Comparison of ENCODE assay signal across 11 mouse cellular contexts in genomic region chr11:36334100-36334735, GRCm38 (mm10).
A peak's percentile ranks its signal among the peaks of the same experiment; 100 is the strongest.
DNase-seq lines count a peak whose midpoint lies in the region; ATAC-seq and TF ChIP-seq lines count a peak whose summit lies in the region.
"Had no signal": no experiment of that assay in that cellular context is flagged by ENCODE, and none has a peak within 500 bp of the region (broad histone marks: within the 10 kb centered on the region; RNA-seq: fewer than 3 reads in every experiment).

No protein-coding gene starts in this region.

- WGBS in heart, embryonic 12.5 days: 3% methylated on average over 7 of the region's 7 CpGs
- WGBS in heart, adult 2 months: 5% methylated on average over 7 of the region's 7 CpGs
- 4% methylated on average over 7 of the region's 7 CpGs for WGBS in forebrain, embryonic 13.5 days
- WGBS in midbrain, embryonic 10.5 days: 14% methylated on average over 7 of the region's 7 CpGs

- no peaks in the 10 kb centered on the region for H3K9me3 ChIP-seq in heart, embryonic 12.5 days (replicated peaks)
- no peaks in the 10 kb centered on the region for H3K9me3 ChIP-seq in forebrain, embryonic 13.5 days (replicated peaks)
- H3K9me3 ChIP-seq in midbrain, embryonic 10.5 days (replicated peaks): no peaks in the 10 kb centered on the region
- H3K9me3 ChIP-seq: lung, embryonic 15.5 days; neural tube, embryonic 12.5 days had no signal

- intact Hi-C loops in heart, adult 2 months (cut with DNase I): no loop called here
- intact Hi-C loops in heart, postnatal 36 days (cut with DNase I): no loop called here

- H3K4me1 ChIP-seq in heart, embryonic 12.5 days (replicated peaks): peaks cover 16% of the 10 kb centered on the region
- H3K4me1 ChIP-seq in heart, adult 2 months (ENCODE audit: control insufficient read depth, insufficient read depth, low read length): no peaks in the 10 kb centered on the region
- H3K4me1 ChIP-seq in forebrain, embryonic 13.5 days: peaks cover 43% of the 10 kb centered on the region
- peaks cover 33% of the 10 kb centered on the region for H3K4me1 ChIP-seq in midbrain, embryonic 10.5 days
- H3K4me1 ChIP-seq: lung, embryonic 15.5 days had no signal

- no peaks in the 10 kb centered on the region for H3K36me3 ChIP-seq in heart, embryonic 12.5 days
- H3K36me3 ChIP-seq in heart, adult 2 months (ENCODE audit: control insufficient read depth, insufficient read depth, low read length): no peaks in the 10 kb centered on the region
- H3K36me3 ChIP-seq in forebrain, embryonic 13.5 days (ENCODE audit: poor library complexity, severe bottlenecking): no peaks in the 10 kb centered on the region
- H3K36me3 ChIP-seq in midbrain, embryonic 10.5 days: no peaks in the 10 kb centered on the region
- H3K36me3 ChIP-seq: lung, embryonic 15.5 days; neural tube, embryonic 12.5 days had no signal

- no peak overlapping the region for H3K4me3 ChIP-seq in heart, embryonic 12.5 days
- no peak overlapping the region for H3K4me3 ChIP-seq in heart, adult 2 months
- no peak overlapping the region for H3K4me3 ChIP-seq in forebrain, embryonic 13.5 days
- H3K4me3 ChIP-seq in midbrain, embryonic 10.5 days: no peak overlapping the region
- H3K4me3 ChIP-seq: lung, embryonic 15.5 days; neural tube, embryonic 12.5 days had no signal

- TF ChIP-seq POLR2A in heart, adult 2 months (IDR thresholded peaks at IDR 0.05; ENCODE audit: insufficient read depth, low read depth, low read length): no peak

- H3K79me2 ChIP-seq in heart, adult 2 months (replicated peaks; ENCODE audit: control insufficient read depth, insufficient read depth, low read length): no peaks in the 10 kb centered on the region

- H3K4me2 ChIP-seq in heart, embryonic 12.5 days: peak overlapping the region; percentile 47
- H3K4me2 ChIP-seq in forebrain, embryonic 13.5 days: no peak overlapping the region
- H3K4me2 ChIP-seq: lung, embryonic 15.5 days; neural tube, embryonic 12.5 days had no signal

- no peak for TF ChIP-seq CTCF in heart, adult 2 months (IDR thresholded peaks at IDR 0.05)

- no peak for TF ChIP-seq EP300 in heart, adult 2 months (IDR thresholded peaks at IDR 0.05; ENCODE audit: insufficient read depth, low read depth, low read length)

- DNase-seq in heart, adult 2 months: no peak
- DNase-seq in adrenal gland, postnatal 14 days: peak; percentile 55
- peak; percentile 37 for DNase-seq in midbrain, embryonic 10.5 days (ENCODE audit: low spot score)
- DNase-seq in right cerebral cortex, postnatal 4 days: no peak
- DNase-seq in heart, postnatal 36 days: no peak

- no peak for ATAC-seq in heart, embryonic 12.5 days (ENCODE audit: insufficient number of reproducible peaks, low FRiP score)
- peak; percentile 49; the same call in 1 of the 2 replicates for ATAC-seq in forebrain, embryonic 13.5 days
- ATAC-seq in CD4-positive, CD25-positive, alpha-beta regulatory T cell, adult 4 months: no peak
- ATAC-seq: intestine, postnatal 0 days had no signal

- no peak overlapping the region for H3K27ac ChIP-seq in heart, embryonic 12.5 days (ENCODE audit: poor library complexity, severe bottlenecking)
- no peak overlapping the region for H3K27ac ChIP-seq in heart, adult 2 months
- H3K27ac ChIP-seq in forebrain, embryonic 13.5 days: no peak overlapping the region
- no peak overlapping the region for H3K27ac ChIP-seq in midbrain, embryonic 10.5 days (replicated peaks)
- H3K27ac ChIP-seq: lung, embryonic 15.5 days; neural tube, embryonic 12.5 days had no signal

- peak overlapping the region; percentile 24; the same call in 1 of the 2 replicates for H3K9ac ChIP-seq in heart, embryonic 12.5 days
- no peak overlapping the region for H3K9ac ChIP-seq in heart, adult 2 months (ENCODE audit: low read depth, low read length)
- H3K9ac ChIP-seq in forebrain, embryonic 13.5 days: no peak overlapping the region
- H3K9ac ChIP-seq: lung, embryonic 15.5 days; neural tube, embryonic 12.5 days had no signal

- no peaks in the 10 kb centered on the region for H3K27me3 ChIP-seq in heart, embryonic 12.5 days (replicated peaks)
- H3K27me3 ChIP-seq in heart, adult 2 months (ENCODE audit: control insufficient read depth, insufficient read depth, low read length): no peaks in the 10 kb centered on the region
- no peaks in the 10 kb centered on the region for H3K27me3 ChIP-seq in forebrain, embryonic 13.5 days
- no peaks in the 10 kb centered on the region for H3K27me3 ChIP-seq in midbrain, embryonic 10.5 days (ENCODE audit: low read depth, poor library complexity, severe bottlenecking)
- H3K27me3 ChIP-seq: lung, embryonic 15.5 days; neural tube, embryonic 12.5 days had no signal

Comparison
In these comparisons a context has a peak if more than half of its experiments do, and no peak if none do; other contexts are left out.
1. DNase-seq: peak in adrenal gland, postnatal 14 days (single experiment) and midbrain, embryonic 10.5 days (single experiment); none in heart, adult 2 months (0 of 2), right cerebral cortex, postnatal 4 days (single experiment) and heart, postnatal 36 days (0 of 2).